Mouse (Mus musculus) testis, adult 2 months (tissue): ENCODE data around the gene Fancd2. TPM values are rescaled to one million over a fixed set of nuclear protein-coding genes. Genes with fewer than 3 reads are reported as not detected.

Experiments
- H3K27ac ChIP-seq: fragments of 200-500 bp; 2 replicates; pipeline ENCODE4 v1.5.1; 2012; ENCODE audit warnings: low read depth, low read length; ENCODE audit not compliant: control insufficient read depth, insufficient read depth
- H3K27me3 ChIP-seq: fragments of 200-500 bp; 2 replicates; pipeline ENCODE4 v1.6.1; 2012; ENCODE audit warnings: mild to moderate bottlenecking, low read length, moderate library complexity; ENCODE audit not compliant: control insufficient read depth, insufficient read depth
- H3K36me3 ChIP-seq: fragments of 200-500 bp; 2 replicates; pipeline ENCODE4 v1.6.1; 2012; ENCODE audit warnings: mild to moderate bottlenecking, low read length; ENCODE audit not compliant: control insufficient read depth, insufficient read depth
- H3K4me1 ChIP-seq: fragments of 200-500 bp; 2 replicates; pipeline ENCODE4 v1.6.1; 2012; ENCODE audit warnings: low read length; ENCODE audit not compliant: control insufficient read depth, insufficient read depth
- H3K4me3 ChIP-seq: fragments of 200-500 bp; 2 replicates; pipeline ENCODE4 v1.5.1; 2012; ENCODE audit warnings: low read depth, mild to moderate bottlenecking, low read length, moderate library complexity, mixed read lengths; ENCODE audit not compliant: control insufficient read depth
- CTCF ChIP-seq: fragments of 200-500 bp; IDR thresholded peaks from 2 replicates; pipeline ENCODE4 v1.5.1; 2012; ENCODE audit warnings: low read depth, mild to moderate bottlenecking, inconsistent platforms, low read length, moderate library complexity; ENCODE audit not compliant: control insufficient read depth, insufficient read depth, insufficient replicate concordance
- POLR2A ChIP-seq: fragments of 200-500 bp; IDR thresholded peaks from 2 replicates; pipeline ENCODE4 v1.6.1; 2012; ENCODE audit warnings: low read depth, mild to moderate bottlenecking, inconsistent platforms, low read length, moderate library complexity; ENCODE audit not compliant: control insufficient read depth
- polyA plus RNA-seq: library from polyadenylated mRNA; depleted of rRNA; stranded (reverse); fragments of >200 nt; gene quantifications from 2 replicates; pipeline ENCODE4 v1.2.3, GENCODE M21; 2012

The Fancd2 gene
- polyA plus RNA-seq, 1 experiment: 19.5 TPM

GRCm38 (mm10) chr6:113614152-113614551 is 82.7 kb downstream of the Fancd2 start:
- Histone ChIP-seq H3K4me1 (no peaks in the 10 kb centered on the region), H3K27me3 (no peaks in the 10 kb centered on the region), H3K36me3 (no peaks in the 10 kb centered on the region; the same call in 1 of the 2 replicates), H3K4me3 (no peak overlapping the region), H3K27ac (no peak overlapping the region)
- TF ChIP-seq POLR2A: no peak
- no peak for TF ChIP-seq CTCF

GRCm38 (mm10) chr6:113614997-113615396 is 83.5 kb downstream of the Fancd2 start:
- Histone ChIP-seq H3K4me1 (no peaks in the 10 kb centered on the region), H3K27ac (no peak overlapping the region), H3K36me3 (no peaks in the 10 kb centered on the region; the same call in 1 of the 2 replicates), H3K4me3 (no peak overlapping the region), H3K27me3 (no peaks in the 10 kb centered on the region)
- no peak for TF ChIP-seq CTCF
- no peak for TF ChIP-seq POLR2A

- Histone ChIP-seq H3K4me3 (no peak overlapping the region), H3K27ac (no peak overlapping the region), H3K27me3 (no peaks in the 10 kb centered on the region), H3K4me1 (no peaks in the 10 kb centered on the region), H3K36me3 (no peaks in the 10 kb centered on the region; the same call in 1 of the 2 replicates)
- TF ChIP-seq CTCF (no peak), POLR2A (no peak)
These were observed 84.0 kb downstream of the Fancd2 start for GRCm38 (mm10) chr6:113615489-113615888.

- H3K4me1 ChIP-seq: peaks cover 2% of the 10 kb centered on the region
- peak overlapping the region; percentile 96 for H3K27ac ChIP-seq
- peaks cover 1% of the 10 kb centered on the region for H3K36me3 ChIP-seq
- TF ChIP-seq POLR2A (no peak), CTCF (no peak)
- no peaks in the 10 kb centered on the region for H3K27me3 ChIP-seq
- H3K4me3 ChIP-seq: peak overlapping the region; percentile 94
These were observed 91.9 kb downstream of the Fancd2 start for GRCm38 (mm10) chr6:113623386-113623785.

- Histone ChIP-seq H3K4me3 (peak within 1 kb of the TSS; percentile 98), H3K27ac (peak within 1 kb of the TSS; percentile 96), H3K36me3 (peaks cover 1% of the 10 kb centered on the region), H3K4me1 (peaks cover 2% of the 10 kb centered on the region), H3K27me3 (no peaks in the 10 kb centered on the region)
- no peak for TF ChIP-seq CTCF
- TF ChIP-seq POLR2A: peak; percentile 50
These were observed 92.7 kb downstream of the Fancd2 start, which contains the start of gene Vhl for GRCm38 (mm10) chr6:113623941-113624751. Gene Vhl (plus strand): TSS chr6:113623959.

- peak overlapping the region; percentile 98 for H3K4me3 ChIP-seq
- peaks cover 1% of the 10 kb centered on the region for H3K36me3 ChIP-seq
- H3K4me1 ChIP-seq: peaks cover 2% of the 10 kb centered on the region
- no peaks in the 10 kb centered on the region for H3K27me3 ChIP-seq
- peak overlapping the region; percentile 92 for H3K27ac ChIP-seq
- TF ChIP-seq CTCF: no peak
- no peak for TF ChIP-seq POLR2A
These were observed 93.7 kb downstream of the Fancd2 start for GRCm38 (mm10) chr6:113624989-113625770.

- Histone ChIP-seq H3K27me3 (no peaks in the 10 kb centered on the region), H3K4me1 (no peaks in the 10 kb centered on the region), H3K27ac (no peak overlapping the region), H3K36me3 (peaks cover 3% of the 10 kb centered on the region), H3K4me3 (no peak overlapping the region)
- TF ChIP-seq POLR2A (no peak), CTCF (no peak)
These were observed 98.8 kb downstream of the Fancd2 start for GRCm38 (mm10) chr6:113630322-113630721.
